Comparison of ENCODE assay signal across 8 mouse cellular contexts in genomic region chr7:25248018-25248647, GRCm38 (mm10). TPM values are rescaled to one million over a fixed set of nuclear protein-coding genes. Genes with fewer than 3 reads are reported as not detected.
DNase-seq lines count a peak whose midpoint lies in the region; ATAC-seq and TF ChIP-seq lines count a peak whose summit lies in the region.

No protein-coding gene starts in this region.

- H3K4me1 ChIP-seq in cortical plate, adult 2 months (ENCODE audit: control insufficient read depth, insufficient read depth, low read length): peaks cover 9% of the 10 kb centered on the region; the same call in 1 of the 2 replicates
- H3K4me1 ChIP-seq in heart, embryonic 10.5 days: peaks cover 67% of the 10 kb centered on the region
- peaks cover 54% of the 10 kb centered on the region for H3K4me1 ChIP-seq in lung, embryonic 15.5 days

- DNase-seq in ovary, postnatal 36 days (ENCODE audit: low spot score): peak; percentile 42
- no peak for DNase-seq in ovary, postnatal 10 days (ENCODE audit: low spot score)
- peak; percentile 86 for DNase-seq in heart, embryonic 10.5 days (ENCODE audit: low spot score)
- peak; percentile 74 to 88 for DNase-seq in layer of hippocampus, adult 8-10 months (ENCODE audit: low spot score in 2 of 2)
- DNase-seq in right cerebral cortex, postnatal 10 days (ENCODE audit: low spot score in 2 of 2): peak; percentile 89 to 92
- DNase-seq in urinary bladder, postnatal 14 days (ENCODE audit: low spot score): no peak

- 1% methylated on average over 18 of the region's 18 CpGs for WGBS in heart, embryonic 10.5 days
- under 1% methylated on average over 18 of the region's 18 CpGs for WGBS in lung, embryonic 15.5 days

- peak overlapping the region; percentile 90 for H3K4me2 ChIP-seq in lung, embryonic 15.5 days

- TF ChIP-seq CTCF in cortical plate, adult 2 months (IDR thresholded peaks at IDR 0.05; ENCODE audit: extremely low read depth, insufficient read depth, low read length): no peak

- ATAC-seq in lung, embryonic 15.5 days (ENCODE audit: borderline replicate concordance, extremely low read depth, low FRiP score, low TSS enrichment): no peak

- H3K9me3 ChIP-seq in heart, embryonic 10.5 days: no peaks in the 10 kb centered on the region
- no peaks in the 10 kb centered on the region for H3K9me3 ChIP-seq in lung, embryonic 15.5 days

- peak overlapping the region; percentile 99 for H3K27ac ChIP-seq in cortical plate, adult 2 months (ENCODE audit: insufficient read depth, low read length)
- H3K27ac ChIP-seq in heart, embryonic 10.5 days: peak overlapping the region; percentile 95
- peak overlapping the region; percentile 99 for H3K27ac ChIP-seq in lung, embryonic 15.5 days

- no peaks in the 10 kb centered on the region for H3K27me3 ChIP-seq in heart, embryonic 10.5 days (ENCODE audit: insufficient read depth, poor library complexity, severe bottlenecking)
- no peaks in the 10 kb centered on the region for H3K27me3 ChIP-seq in lung, embryonic 15.5 days

- H3K36me3 ChIP-seq in heart, embryonic 10.5 days: peaks cover 39% of the 10 kb centered on the region
- H3K36me3 ChIP-seq in lung, embryonic 15.5 days: peaks cover 22% of the 10 kb centered on the region

- H3K4me3 ChIP-seq in cortical plate, adult 2 months (ENCODE audit: insufficient read depth, low read length): peak overlapping the region; percentile 94
- H3K4me3 ChIP-seq in heart, embryonic 10.5 days: peak overlapping the region; percentile 96
- H3K4me3 ChIP-seq in lung, embryonic 15.5 days: peak overlapping the region; percentile 99

- H3K9ac ChIP-seq in lung, embryonic 15.5 days: peak overlapping the region; percentile 96

- peak; percentile 22; the same call in 1 of the 2 replicates for TF ChIP-seq POLR2A in cortical plate, adult 2 months (IDR thresholded peaks at IDR 0.05; ENCODE audit: extremely low read depth, insufficient read depth, low read length)

RNA-seq across cellular contexts. Expression of gene Erf, which starts 2.4 kb away (rescaled TPM):
- 47.2 and 48.6 TPM in 2 replicates for polyA plus RNA-seq in cortical plate, adult 2 months (2012; rRNA removed)
- polyA plus RNA-seq in heart, embryonic 10.5 days (2016; fragmentation: Nextera tagmentation; extraction: Ambion mirVana): 9.2 and 17.9 TPM in 2 replicates
- total RNA-seq in layer of hippocampus, adult 8-10 months (2022): 10 to 100 TPM; 39.0 to 61.0 (median 49.4) TPM
- polyA plus RNA-seq in lung, embryonic 15.5 days (2015; fragmentation: Nextera tagmentation; extraction: Ambion mirVana): 18.8 and 20.3 TPM in 2 replicates

RNA-seq across cellular contexts. Expression of gene Gsk3a, which starts 10.5 kb away (rescaled TPM):
- 287 and 292 TPM in 2 replicates for polyA plus RNA-seq in cortical plate, adult 2 months (2012; rRNA removed)
- 8.2 and 11.9 TPM in 2 replicates for polyA plus RNA-seq in heart, embryonic 10.5 days (2016; fragmentation: Nextera tagmentation; extraction: Ambion mirVana)
- total RNA-seq in layer of hippocampus, adult 8-10 months (2022): 100 to 1,000 TPM; 198 to 216 (median 204) TPM
- 9.8 and 10.7 TPM in 2 replicates for polyA plus RNA-seq in lung, embryonic 15.5 days (2015; fragmentation: Nextera tagmentation; extraction: Ambion mirVana)

RNA-seq across cellular contexts. Expression of gene Cic, which starts 19.4 kb away (rescaled TPM):
- 89.6 and 94.1 TPM in 2 replicates for polyA plus RNA-seq in cortical plate, adult 2 months (2012; rRNA removed)
- 17.0 and 28.7 TPM in 2 replicates for polyA plus RNA-seq in heart, embryonic 10.5 days (2016; fragmentation: Nextera tagmentation; extraction: Ambion mirVana)
- 100 to 1,000 TPM; 196 to 252 (median 228) TPM for total RNA-seq in layer of hippocampus, adult 8-10 months (2022)
- 29.5 and 30.3 TPM in 2 replicates for polyA plus RNA-seq in lung, embryonic 15.5 days (2015; fragmentation: Nextera tagmentation; extraction: Ambion mirVana)

RNA-seq across cellular contexts. Expression of gene Zfp526, which starts 26.9 kb away (rescaled TPM):
- 7.4 and 8.0 TPM in 2 replicates for polyA plus RNA-seq in cortical plate, adult 2 months (2012; rRNA removed)
- polyA plus RNA-seq in heart, embryonic 10.5 days (2016; fragmentation: Nextera tagmentation; extraction: Ambion mirVana): 2.5 and 3.0 TPM in 2 replicates
- total RNA-seq in layer of hippocampus, adult 8-10 months (2022): 10 to 100 TPM; 11.2 to 12.5 (median 11.7) TPM
- polyA plus RNA-seq in lung, embryonic 15.5 days (2015; fragmentation: Nextera tagmentation; extraction: Ambion mirVana): 3.0 and 3.6 TPM in 2 replicates

RNA-seq across cellular contexts. Expression of gene Dedd2, which starts 27.7 kb away (rescaled TPM):
- 22.7 and 25.7 TPM in 2 replicates for polyA plus RNA-seq in cortical plate, adult 2 months (2012; rRNA removed)
- 6.7 and 8.1 TPM in 2 replicates for polyA plus RNA-seq in heart, embryonic 10.5 days (2016; fragmentation: Nextera tagmentation; extraction: Ambion mirVana)
- total RNA-seq in layer of hippocampus, adult 8-10 months (2022): 10 to 100 TPM; 22.0 to 28.9 (median 26.5) TPM
- polyA plus RNA-seq in lung, embryonic 15.5 days (2015; fragmentation: Nextera tagmentation; extraction: Ambion mirVana): 9.6 and 11.2 TPM in 2 replicates

Comparison
In these comparisons a context has a peak if more than half of its experiments do, and no peak if none do; other contexts are left out.
1. DNase-seq: peak in ovary, postnatal 36 days (single experiment), heart, embryonic 10.5 days (single experiment), layer of hippocampus, adult 8-10 months (2 of 2) and right cerebral cortex, postnatal 10 days (2 of 2); none in ovary, postnatal 10 days (single experiment) and urinary bladder, postnatal 14 days (single experiment).
2. RNA of gene Gsk3a, which starts 10.5 kb away (polyA plus RNA-seq): 287 to 292 TPM in cortical plate, adult 2 months; 8.2 to 11.9 TPM in heart, embryonic 10.5 days and 9.8 to 10.7 TPM in lung, embryonic 15.5 days; every median in the first group is over 10 times any median in the second.
3. Peak in every context shown above with its lines, with median percentiles within 50 percentile points of each other: H3K27ac ChIP-seq and H3K4me3 ChIP-seq.